Mouse (Mus musculus) cerebellum, postnatal 10 days (tissue): ENCODE measurements around the gene Sgpl1.

Source experiments
- DNase-seq, 2 experiments: peaks; one replicate each; pipeline ENCODE4 v3.0.0; 2021; ENCODE audit warnings: mixed read lengths in 2 of 2

The Sgpl1 gene

GRCm38 (mm10) chr10:61085364-61085763, 62.1 kb downstream of the Sgpl1 start:
- no peak for DNase-seq

- DNase-seq, result no peak
Observed at GRCm38 (mm10) chr10:61080931-61081255, 66.6 kb downstream of the Sgpl1 start.

GRCm38 (mm10) chr10:61080227-61080930, 67.1 kb downstream of the Sgpl1 start:
- peak; percentile 84 to 86 for DNase-seq

GRCm38 (mm10) chr10:61075607-61076006, 71.9 kb downstream of the Sgpl1 start:
- DNase-seq, result no peak

- no peak for DNase-seq
Observed at GRCm38 (mm10) chr10:61074643-61075042, 72.9 kb downstream of the Sgpl1 start.

GRCm38 (mm10) chr10:61072324-61072723, 75.2 kb downstream of the Sgpl1 start:
- DNase-seq, result peak; percentile 82 to 87

GRCm38 (mm10) chr10:61069248-61069647, 78.3 kb downstream of the Sgpl1 start:
- DNase-seq, result no peak

GRCm38 (mm10) chr10:61068436-61069192, 78.9 kb downstream of the Sgpl1 start:
- peak; percentile 87 to 91 for DNase-seq

- DNase-seq, result peak; percentile 81 to 85
Observed at GRCm38 (mm10) chr10:61065287-61066005, 82.1 kb downstream of the Sgpl1 start.

- DNase-seq, result peak; percentile 53 to 61
Observed at GRCm38 (mm10) chr10:61064635-61065034, 82.9 kb downstream of the Sgpl1 start.

GRCm38 (mm10) chr10:61063271-61063864, 84.1 kb downstream of the Sgpl1 start:
- no peak for DNase-seq

- DNase-seq, result no peak
Observed at GRCm38 (mm10) chr10:61059543-61060110, 87.9 kb downstream of the Sgpl1 start.

GRCm38 (mm10) chr10:61059101-61059500, 88.4 kb downstream of the Sgpl1 start:
- DNase-seq, result no peak

GRCm38 (mm10) chr10:61056661-61057060, 90.8 kb downstream of the Sgpl1 start:
- DNase-seq, result no peak

GRCm38 (mm10) chr10:61051993-61052613, 95.4 kb downstream of the Sgpl1 start:
- DNase-seq, result peak; percentile 91 to 95
